Mouse (Mus musculus) embryonic facial prominence, embryonic 15.5 days (tissue): Measurements from ENCODE around the gene Cyb5d1. TPM values are rescaled to one million over a fixed set of nuclear protein-coding genes. Genes with fewer than 3 reads are reported as not detected.

ENCODE experiments used
- ATAC-seq: fragments of 200-750 bp; cut with Nextera tagmentation; 2 replicates; pipeline ENCODE4 v1.8.0; 2017; ENCODE audit warnings: low read depth, moderate TSS enrichment; ENCODE audit not compliant: insufficient number of reproducible peaks, low FRiP score, low TSS enrichment
- H3K27ac ChIP-seq: fragments of 300-500 bp; sonication (generic); replicated peaks from 2 replicates; pipeline ENCODE4 v1.5.1; 2015; ENCODE audit warnings: mild to moderate bottlenecking, inconsistent platforms
- H3K27me3 ChIP-seq: fragments of 300-500 bp; sonication (generic); 2 replicates; pipeline ENCODE4 v1.6.1; 2015; ENCODE audit warnings: inconsistent platforms
- H3K36me3 ChIP-seq: fragments of 300-500 bp; sonication (generic); 2 replicates; pipeline ENCODE4 v1.6.1; 2015; ENCODE audit warnings: mild to moderate bottlenecking, inconsistent platforms
- H3K4me1 ChIP-seq: fragments of 300-500 bp; sonication (generic); 2 replicates; pipeline ENCODE4 v1.6.1; 2015; ENCODE audit warnings: inconsistent platforms
- H3K4me2 ChIP-seq: fragments of 300-500 bp; sonication (generic); replicated peaks from 2 replicates; pipeline ENCODE4 v1.6.1; 2015; ENCODE audit warnings: mild to moderate bottlenecking, inconsistent platforms
- H3K4me3 ChIP-seq: fragments of 300-500 bp; sonication (generic); replicated peaks from 2 replicates; pipeline ENCODE4 v1.5.1; 2015; ENCODE audit warnings: mild to moderate bottlenecking, inconsistent platforms
- H3K9ac ChIP-seq: fragments of 300-500 bp; sonication (generic); 2 replicates; pipeline ENCODE4 v1.6.1; 2015; ENCODE audit warnings: inconsistent platforms
- H3K9me3 ChIP-seq: fragments of 300-500 bp; sonication (generic); replicated peaks from 2 replicates; pipeline ENCODE4 v1.6.1; 2016; ENCODE audit warnings: inconsistent platforms
- WGBS: fragments of 180-500 bp; shearing (Covaris S2); methylation state at CpG from one replicate; pipeline ENCODE4 v1.1.7; 2015; 5-methylcytosine and 5-hydroxymethylcytosine counted together
- polyA plus RNA-seq: library from polyadenylated mRNA; unstranded; fragments of >200 nt; fragmentation: Nextera tagmentation; extraction: Ambion mirVana; gene quantifications from 2 replicates; pipeline ENCODE4 v1.2.1, GENCODE M21; 2015

Gene Cyb5d1
- polyA plus RNA-seq, 1 experiment from 2014 or later = 40.9 TPM

DNA sequence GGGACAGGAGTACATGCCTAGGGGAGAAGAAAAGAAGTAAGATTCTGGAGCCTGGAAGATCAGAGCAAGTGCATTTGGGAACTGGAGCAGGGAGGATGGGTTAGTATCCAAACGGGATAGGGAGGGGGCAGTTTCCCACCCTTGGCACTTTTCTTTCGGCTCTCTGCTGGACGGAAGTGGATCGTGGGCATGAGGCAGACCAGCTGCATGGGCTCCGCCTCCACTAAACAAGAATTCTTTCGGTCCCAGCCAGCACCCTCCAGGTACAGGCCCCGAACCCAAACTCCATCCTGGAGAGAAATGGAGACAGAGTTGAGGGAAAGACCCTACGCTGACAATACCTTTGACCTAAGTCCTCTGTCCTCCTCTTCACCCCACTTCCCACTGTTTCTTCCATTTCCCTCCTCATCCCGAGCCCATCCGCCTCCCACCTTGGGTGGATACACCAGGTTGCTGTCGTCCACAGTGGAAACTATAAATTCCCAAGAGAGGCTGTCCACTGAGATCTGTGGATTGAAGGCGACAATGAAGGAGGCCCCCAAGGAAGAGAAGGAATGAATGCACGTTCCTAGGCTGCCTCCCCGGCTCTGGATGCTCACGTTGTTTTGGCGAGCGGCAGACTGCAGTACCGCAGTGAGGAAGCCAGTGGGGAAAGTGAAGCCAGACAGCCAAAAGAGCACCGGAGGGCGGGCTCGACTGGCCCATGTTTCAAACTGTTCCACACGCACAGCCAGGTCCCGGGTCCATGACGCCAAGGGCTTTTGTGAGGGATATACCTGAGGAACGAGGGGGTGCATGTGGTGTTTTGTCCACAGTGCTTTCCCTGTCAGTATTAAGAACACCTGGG, 25.9 kb upstream of the Cyb5d1 start:
- 15% methylated on average over 25 of the region's 25 CpGs for WGBS
- Histone ChIP-seq H3K36me3 (no peaks in the 10 kb centered on the region), H3K27me3 (peaks cover 24% of the 10 kb centered on the region), H3K9me3 (no peaks in the 10 kb centered on the region), H3K27ac (no peak overlapping the region), H3K4me1 (peaks cover 50% of the 10 kb centered on the region), H3K9ac (no peak overlapping the region), H3K4me2 (peak overlapping the region; percentile 86), H3K4me3 (0 out of 2 replicates have a peak overlapping the region, but pooled peaks have one; percentile 68)
- ATAC-seq = no peak

DNA sequence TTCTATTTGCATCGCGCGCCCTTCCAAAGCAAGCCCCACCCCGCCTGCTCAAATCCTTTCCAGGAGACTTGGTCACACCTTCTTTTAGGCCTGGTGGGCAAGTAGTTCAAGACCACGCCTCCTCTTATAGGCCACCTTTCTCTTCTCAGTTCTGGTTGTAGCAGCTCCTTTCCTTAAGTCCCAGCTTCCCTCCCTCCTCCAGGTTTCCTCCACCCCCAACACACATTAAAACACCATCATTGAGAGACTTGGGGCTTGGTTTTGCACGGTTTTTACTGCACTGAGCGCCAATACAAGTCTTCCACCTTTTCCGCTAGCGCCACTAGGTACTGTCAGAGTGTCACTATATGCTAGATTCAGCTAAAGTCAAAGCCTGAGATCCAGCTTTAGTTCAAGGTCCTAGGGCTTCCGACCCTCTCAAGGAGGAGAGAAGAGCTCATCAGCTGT, 25.1 kb upstream of the Cyb5d1 start:
- ATAC-seq = no peak
- Histone ChIP-seq H3K4me1 (peaks cover 50% of the 10 kb centered on the region), H3K27me3 (peaks cover 24% of the 10 kb centered on the region), H3K4me3 (peak overlapping the region; percentile 68), H3K4me2 (peak overlapping the region; percentile 86), H3K9me3 (no peaks in the 10 kb centered on the region), H3K36me3 (no peaks in the 10 kb centered on the region), H3K9ac (no peak overlapping the region), H3K27ac (no peak overlapping the region)
- 10% methylated on average over 10 of the region's 10 CpGs for WGBS

- WGBS = under 1% methylated on average over 31 of the region's 31 CpGs
- peak overlapping the region; percentile 39 for H3K9ac ChIP-seq
- H3K9me3 ChIP-seq = no peaks in the 10 kb centered on the region
- peaks cover 24% of the 10 kb centered on the region for H3K27me3 ChIP-seq
- no peaks in the 10 kb centered on the region for H3K36me3 ChIP-seq
- H3K4me1 ChIP-seq = peaks cover 56% of the 10 kb centered on the region
- ATAC-seq = no peak
- H3K4me3 ChIP-seq = peak overlapping the region; percentile 68
- H3K4me2 ChIP-seq = peak overlapping the region; percentile 86
- peak overlapping the region; percentile 97 for H3K27ac ChIP-seq
Observed at GRCm38 (mm10) chr11:69419813-69420553, 24.6 kb upstream of the Cyb5d1 start.

GRCm38 (mm10) chr11:69419443-69419812, 24.0 kb upstream of the Cyb5d1 start:
- Histone ChIP-seq H3K27ac (peak overlapping the region; percentile 97), H3K36me3 (no peaks in the 10 kb centered on the region), H3K4me2 (peak overlapping the region; percentile 86), H3K9ac (peak overlapping the region; percentile 39), H3K27me3 (peaks cover 24% of the 10 kb centered on the region), H3K4me3 (peak overlapping the region; percentile 68), H3K9me3 (no peaks in the 10 kb centered on the region), H3K4me1 (peaks cover 62% of the 10 kb centered on the region)
- ATAC-seq = no peak
- 1% methylated on average over 19 of the region's 19 CpGs for WGBS

GRCm38 (mm10) chr11:69418481-69419442, 23.3 kb upstream of the Cyb5d1 start:
- ATAC-seq = peak; percentile 91
- peak overlapping the region; percentile 39 for H3K9ac ChIP-seq
- peak overlapping the region; percentile 68 for H3K4me3 ChIP-seq
- under 1% methylated on average over 45 of the region's 45 CpGs for WGBS
- H3K27me3 ChIP-seq = peaks cover 24% of the 10 kb centered on the region
- no peaks in the 10 kb centered on the region for H3K9me3 ChIP-seq
- H3K4me2 ChIP-seq = peak overlapping the region; percentile 86
- H3K4me1 ChIP-seq = peaks cover 68% of the 10 kb centered on the region
- H3K27ac ChIP-seq = peak overlapping the region; percentile 97
- no peaks in the 10 kb centered on the region for H3K36me3 ChIP-seq

DNA sequence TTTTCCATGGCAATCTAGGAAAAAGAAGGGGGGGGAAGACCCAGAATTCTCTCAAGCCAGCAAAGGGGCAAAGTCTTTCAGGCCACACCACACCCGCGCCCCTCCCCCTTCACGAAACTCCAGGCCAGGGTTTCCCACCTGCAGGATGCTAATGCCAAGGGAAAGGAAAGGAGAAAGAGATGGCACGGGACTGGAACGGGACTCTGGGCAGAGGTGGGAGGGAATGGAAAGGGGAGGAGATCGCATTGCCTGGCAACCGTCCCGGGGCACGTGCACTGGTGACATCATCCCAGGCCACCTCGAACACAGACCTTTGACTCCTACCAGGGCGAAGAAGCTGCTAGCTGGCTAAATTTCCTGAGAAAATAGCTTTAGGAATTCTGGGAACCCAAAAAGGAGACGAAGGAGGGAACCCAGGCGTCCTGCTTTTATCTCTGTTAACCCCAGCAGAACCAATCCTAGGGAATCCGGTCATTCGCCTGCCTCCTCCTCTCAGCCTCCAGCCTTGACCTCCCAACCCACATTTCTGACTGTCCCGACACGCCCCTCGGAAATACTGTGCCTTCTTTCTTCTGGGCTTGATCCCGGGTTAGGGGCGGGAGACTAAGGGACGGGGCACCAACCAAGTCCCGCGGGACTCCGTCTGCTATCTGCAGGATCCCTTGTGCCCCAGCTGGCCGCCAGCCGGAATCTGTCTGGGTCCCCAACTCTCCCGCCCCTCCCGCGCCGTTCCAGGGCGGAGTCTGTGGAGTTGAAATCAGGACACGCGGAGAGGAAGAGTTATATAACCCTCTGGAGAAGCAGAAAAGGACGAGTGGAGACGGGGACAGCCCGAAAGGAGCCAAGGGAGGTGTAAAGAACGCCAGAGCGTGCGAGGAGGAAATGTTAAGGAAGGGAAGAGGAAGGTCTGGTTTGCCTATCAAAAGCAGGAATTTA, 22.3 kb upstream of the Cyb5d1 start:
- H3K9me3 ChIP-seq = no peaks in the 10 kb centered on the region
- H3K4me2 ChIP-seq = peak overlapping the region; percentile 86
- H3K9ac ChIP-seq = peak overlapping the region; percentile 39
- WGBS = under 1% methylated on average over 39 of the region's 39 CpGs
- peak overlapping the region; percentile 68 for H3K4me3 ChIP-seq
- H3K27me3 ChIP-seq = peaks cover 20% of the 10 kb centered on the region
- peak; percentile 27 for ATAC-seq
- peak overlapping the region; percentile 97 for H3K27ac ChIP-seq
- H3K4me1 ChIP-seq = peaks cover 79% of the 10 kb centered on the region
- H3K36me3 ChIP-seq = 0 out of 2 replicates have a peak, but pooled peaks cover 7% of the 10 kb centered on the region

GRCm38 (mm10) chr11:69416921-69417448, 21.6 kb upstream of the Cyb5d1 start:
- Histone ChIP-seq H3K4me2 (peak overlapping the region; percentile 86), H3K9ac (no peak overlapping the region), H3K27ac (peak overlapping the region; percentile 97), H3K27me3 (peaks cover 12% of the 10 kb centered on the region), H3K4me1 (peaks cover 86% of the 10 kb centered on the region), H3K4me3 (peak overlapping the region; percentile 68), H3K9me3 (no peaks in the 10 kb centered on the region), H3K36me3 (0 out of 2 replicates have a peak, but pooled peaks cover 7% of the 10 kb centered on the region)
- ATAC-seq = no peak
- WGBS = 7% methylated on average over 8 of the region's 8 CpGs

DNA sequence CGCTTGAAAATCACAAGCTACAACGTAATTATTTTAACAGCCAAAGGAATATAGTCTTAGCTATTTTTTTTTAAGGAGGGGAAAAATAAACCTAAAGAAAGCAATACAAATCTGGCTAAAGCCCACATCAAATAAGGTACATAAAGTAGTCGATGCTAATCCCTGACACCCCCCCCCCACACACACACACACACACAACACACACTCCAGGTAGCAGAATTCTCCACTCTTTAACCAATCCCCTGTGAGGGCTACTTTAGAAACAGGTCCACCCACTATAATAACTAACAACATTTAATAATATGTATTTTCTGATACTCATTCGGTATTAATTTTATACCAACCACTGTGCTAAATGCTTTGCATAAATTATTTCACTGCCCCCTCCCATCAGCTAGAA, 21.1 kb upstream of the Cyb5d1 start:
- Histone ChIP-seq H3K4me2 (peak overlapping the region; percentile 86), H3K27me3 (peaks cover 8% of the 10 kb centered on the region), H3K27ac (peak overlapping the region; percentile 97), H3K9me3 (no peaks in the 10 kb centered on the region), H3K4me1 (peaks cover 88% of the 10 kb centered on the region), H3K4me3 (peak overlapping the region; percentile 68), H3K9ac (peak overlapping the region; percentile 18; the same call in 1 of the 2 replicates), H3K36me3 (0 out of 2 replicates have a peak, but pooled peaks cover 7% of the 10 kb centered on the region)
- under 1% methylated on average over 4 of the region's 4 CpGs for WGBS
- no peak for ATAC-seq

GRCm38 (mm10) chr11:69415668-69416451, 20.4 kb upstream of the Cyb5d1 start:
- peak overlapping the region; percentile 94 for H3K4me2 ChIP-seq
- 0 out of 2 replicates have a peak, but pooled peaks cover 7% of the 10 kb centered on the region for H3K36me3 ChIP-seq
- peak overlapping the region; percentile 98 for H3K27ac ChIP-seq
- H3K4me1 ChIP-seq = peaks cover 87% of the 10 kb centered on the region
- H3K4me3 ChIP-seq = peak overlapping the region; percentile 68
- H3K27me3 ChIP-seq = peaks cover 1% of the 10 kb centered on the region
- WGBS = 1% methylated on average over 17 of the region's 25 CpGs
- peak overlapping the region; percentile 69 for H3K9ac ChIP-seq
- 0 out of 2 replicates have a peak, but pooled peaks have one; percentile 9 for ATAC-seq
- no peaks in the 10 kb centered on the region for H3K9me3 ChIP-seq
